In the genomic region with DNA sequence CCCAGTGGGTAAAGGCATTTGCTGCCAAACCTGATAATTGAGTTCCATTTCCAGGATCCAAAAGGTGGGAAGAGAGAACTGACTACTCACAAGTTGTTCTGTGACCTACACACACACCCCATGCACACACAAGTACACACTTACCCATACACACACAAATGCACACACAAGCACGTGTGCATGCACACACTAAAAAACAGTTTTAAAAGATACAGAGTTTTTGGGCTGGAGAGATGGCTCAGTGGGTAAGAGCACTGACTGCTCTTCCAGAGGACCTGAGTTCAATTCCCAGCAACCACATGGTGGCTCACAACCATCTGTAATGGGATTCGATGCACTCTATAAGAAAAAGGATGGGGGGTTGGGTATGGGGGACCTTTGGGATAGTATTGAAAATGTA, we compare ENCODE assay signal across 16 mouse cellular contexts.
"Had no signal": no experiment of that assay in that cellular context is flagged by ENCODE, and none has a peak within 500 bp of the region (broad histone marks: within the 10 kb centered on the region; RNA-seq: fewer than 3 reads in every experiment).

No protein-coding gene starts in this region.

- H3K4me1 ChIP-seq: stomach, embryonic 15.5 days had no signal

- H3K4me2 ChIP-seq: neural tube, embryonic 13.5 days; neural tube, embryonic 15.5 days; stomach, embryonic 15.5 days had no signal

- DNase-seq: retina, postnatal 1 day; right cerebral cortex, adult 18-20 months; right cerebral cortex, postnatal 14 days; right cerebral cortex, postnatal 25 days; right cerebral cortex, postnatal 4 days; spleen, adult 18-20 months; thymus, adult 18-20 months; thymus, adult 2 months; thymus, postnatal 14 days; thymus, postnatal 25 days; thymus, postnatal 36 days; thymus, postnatal 4 days had no signal

- H3K36me3 ChIP-seq: neural tube, embryonic 13.5 days; neural tube, embryonic 15.5 days; stomach, embryonic 15.5 days had no signal

- H3K27ac ChIP-seq: neural tube, embryonic 13.5 days; neural tube, embryonic 15.5 days; stomach, embryonic 15.5 days; stomach, postnatal 0 days had no signal

- H3K9ac ChIP-seq: neural tube, embryonic 13.5 days; neural tube, embryonic 15.5 days; stomach, embryonic 15.5 days had no signal

- H3K27me3 ChIP-seq: neural tube, embryonic 13.5 days; neural tube, embryonic 15.5 days; stomach, embryonic 15.5 days had no signal

- H3K9me3 ChIP-seq: neural tube, embryonic 13.5 days; neural tube, embryonic 15.5 days; stomach, embryonic 15.5 days had no signal

- H3K4me3 ChIP-seq: neural tube, embryonic 13.5 days; neural tube, embryonic 15.5 days; stomach, embryonic 15.5 days had no signal
